Mouse (Mus musculus): ENCODE data around the gene Carm1.

- TF ChIP-seq CTCF (IDR thresholded peaks at IDR 0.05; ENCODE audit: borderline replicate concordance, extremely low read depth, insufficient read depth, insufficient read length) (no peak), POLR2A (IDR thresholded peaks at IDR 0.05; ENCODE audit: borderline replicate concordance, extremely low read depth, insufficient read depth, insufficient read length, poor library complexity, severe bottlenecking) (no peak)
Measured at GRCm38 (mm10) chr9:21614864-21615616, 68.3 kb downstream of the Carm1 start.
